Mouse (Mus musculus) embryonic stem cell, embryonic (primary cell): Measurements from ENCODE around the gene Gm9844.

Experiments used
- CTCF ChIA-PET, 4 experiments: fragments of 300-600 bp in 2 of 4; fragments of 350-600 bp in 2 of 4; sonication (Branson Sonifier 250); formaldehyde crosslinking; loops; one replicate each; lab custom pipeline; 2022; ENCODE audit warnings: inconsistent platforms in 2 of 4; lab: Charles Lee
- POLR2A ChIA-PET, 4 experiments: fragments of 300-600 bp in 2 of 4; fragments of 350-600 bp in 2 of 4; sonication (Branson Sonifier 250); formaldehyde crosslinking; loops; one replicate each; lab custom pipeline; 2022; ENCODE audit warnings: antibody characterized with exemption in 4 of 4, inconsistent platforms in 1 of 4; lab: Charles Lee

The Gm9844 gene

GRCm38 (mm10) chr7:24852557-24853232 is 9.3 kb upstream of the Gm9844 start:
- ChIA-PET CTCF (interaction anchor here (0.5 to 1.6 kb wide), 14 partner anchors 17 to 464 kb away, joined by 3 to 10 read pairs (median 4); partner anchors contain the start of genes Dmrtc2 (in 1 of the 4), Lypd4 (in 1 of the 4), Megf8 (in 1 of the 4) and Rps19 (in 1 of the 4)), POLR2A (interaction anchor here (0.6 to 6.1 kb wide), 39 partner anchors 9 to 425 kb away, joined by 3 to 238 read pairs (median 5); partner anchors contain the start of genes Dmrtc2 (in 3 of the 4), Lypd4 (in 3 of the 4), Rps19 (in 3 of the 4) and Rabac1 (in 2 of the 4))

- POLR2A ChIA-PET = interaction anchor here (0.6 to 6.1 kb wide), 39 partner anchors 8 to 425 kb away, joined by 3 to 238 read pairs (median 5); partner anchors contain the start of genes Dmrtc2 (in 3 of the 4), Lypd4 (in 3 of the 4), Rps19 (in 3 of the 4) and Rabac1 (in 2 of the 4)
- CTCF ChIA-PET = interaction anchor here (0.6 to 1.6 kb wide), 14 partner anchors 17 to 463 kb away, joined by 3 to 10 read pairs (median 4); partner anchors contain the start of genes Dmrtc2 (in 1 of the 4), Lypd4 (in 1 of the 4), Megf8 (in 1 of the 4) and Rabac1 (in 1 of the 4)
Measured at GRCm38 (mm10) chr7:24853233-24853563, 8.8 kb upstream of the Gm9844 start.

DNA sequence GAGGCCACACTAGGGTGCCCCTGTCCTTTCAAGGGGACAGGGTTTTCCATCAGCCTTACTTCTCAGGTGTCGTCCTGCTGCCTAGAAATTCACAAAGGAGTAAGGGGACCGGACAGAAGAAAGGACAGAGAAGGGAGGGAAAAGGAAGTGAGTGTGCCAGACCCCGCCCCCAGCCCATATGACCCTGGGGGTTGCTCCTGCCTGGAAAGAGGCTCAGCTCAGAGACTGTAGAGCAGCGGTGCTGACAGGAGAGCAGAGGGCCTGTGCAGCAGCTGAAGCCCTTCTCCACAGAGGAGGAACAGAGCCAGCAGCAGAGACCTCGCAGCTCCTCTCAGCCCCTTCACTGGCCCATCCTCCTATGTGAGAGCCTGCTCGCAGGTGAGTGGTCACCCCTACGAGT is 8.3 kb upstream of the Gm9844 start:
- ChIA-PET POLR2A (interaction anchor here (0.5 to 6.1 kb wide), 29 partner anchors 8 to 424 kb away, joined by 3 to 238 read pairs (median 6); partner anchors contain the start of genes Dmrtc2 (in 3 of the 4), Lypd4 (in 3 of the 4), Rps19 (in 3 of the 4) and Rabac1 (in 1 of the 4)), CTCF (interaction anchor here in 2 of 4 experiments (0.7 to 1.6 kb wide), 7 partner anchors 8 to 132 kb away, joined by 3 to 5 read pairs (median 3); partner anchors contain the start of genes Dmrtc2 (in 1 of the 2), Lypd4 (in 1 of the 2), Rabac1 (in 1 of the 2) and Rps19 (in 1 of the 2))

DNA sequence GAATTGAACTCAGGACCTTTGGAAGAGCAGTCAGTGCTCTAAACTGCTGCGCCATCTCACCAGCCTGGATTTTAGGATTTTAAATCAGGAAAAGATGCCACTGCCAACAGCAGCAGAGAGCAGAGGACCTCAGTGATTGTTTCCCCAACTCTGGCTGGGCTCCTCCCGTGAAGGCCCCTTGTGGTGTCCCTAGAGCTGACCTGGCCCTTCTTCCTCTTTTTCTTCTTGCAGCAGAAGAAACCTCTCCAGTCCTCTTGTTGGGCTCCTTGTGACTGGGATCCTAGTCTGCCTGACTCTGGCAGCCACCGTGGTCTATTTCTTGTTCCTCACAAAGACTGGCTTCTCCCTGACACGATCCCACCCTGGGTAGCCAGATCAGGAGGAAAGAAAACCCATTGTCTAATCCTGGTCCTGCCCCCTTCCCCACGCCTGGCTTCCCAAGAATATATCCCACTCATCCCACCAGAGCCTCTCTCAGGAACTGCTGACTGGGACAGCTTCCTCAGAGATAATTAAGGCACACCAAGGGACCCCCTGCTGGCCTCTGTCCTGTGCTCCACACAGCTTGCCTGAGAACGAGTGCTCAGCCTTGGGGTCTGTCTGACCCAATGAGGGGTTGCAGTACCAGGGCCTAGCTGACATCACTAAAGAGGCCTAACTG is 5.4 kb upstream of the Gm9844 start:
- POLR2A ChIA-PET = interaction anchor here in 2 of 4 experiments (0.8 to 1.9 kb wide), 4 partner anchors 10 to 34 kb away, joined by 3 to 7 read pairs (median 6); partner anchors contain the start of gene Rps19 (in 2 of the 2)
- CTCF ChIA-PET = interaction anchor here in 3 of 4 experiments (0.7 to 1.3 kb wide), 6 partner anchors 26 to 160 kb away, joined by 3 to 5 read pairs (median 3); no protein-coding TSS in a partner anchor

DNA sequence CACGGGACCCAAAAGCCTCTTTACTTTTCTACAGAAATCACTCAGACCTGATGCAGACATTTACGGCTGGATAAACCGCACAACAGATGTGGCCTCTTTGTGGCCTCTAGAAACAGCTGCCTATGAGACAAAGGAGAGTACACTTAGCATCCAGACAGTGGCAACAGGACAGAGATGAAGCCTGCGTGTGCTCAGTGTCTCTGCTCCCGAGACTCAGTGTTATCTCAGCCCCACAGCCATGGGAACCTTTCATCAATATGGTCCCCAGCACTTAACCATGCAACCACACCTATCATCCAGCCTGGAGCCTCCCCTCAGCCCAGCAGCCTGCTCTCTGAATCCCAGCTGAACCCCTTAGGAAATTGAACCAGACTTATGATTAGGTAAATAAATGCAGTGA is 2.8 kb upstream of the Gm9844 start:
- POLR2A ChIA-PET = interaction anchor here in 1 of 4 experiments (0.9 to 2.1 kb wide), 4 partner anchors 12 to 31 kb away, joined by 3 to 5 read pairs (median 4); no protein-coding TSS in a partner anchor
- CTCF ChIA-PET = no interaction called here

GRCm38 (mm10) chr7:24862853-24863252 is 840 bp downstream of the Gm9844 start:
- CTCF ChIA-PET = interaction anchor here in 1 of 4 experiments (0.7 kb wide), 1 partner anchor 59 kb away, joined by 3 read pairs; no protein-coding TSS in a partner anchor
- POLR2A ChIA-PET = interaction anchor here in 1 of 4 experiments (0.6 to 0.8 kb wide), 2 partner anchors 17 to 53 kb away, joined by 3 to 4 read pairs; no protein-coding TSS in a partner anchor

DNA sequence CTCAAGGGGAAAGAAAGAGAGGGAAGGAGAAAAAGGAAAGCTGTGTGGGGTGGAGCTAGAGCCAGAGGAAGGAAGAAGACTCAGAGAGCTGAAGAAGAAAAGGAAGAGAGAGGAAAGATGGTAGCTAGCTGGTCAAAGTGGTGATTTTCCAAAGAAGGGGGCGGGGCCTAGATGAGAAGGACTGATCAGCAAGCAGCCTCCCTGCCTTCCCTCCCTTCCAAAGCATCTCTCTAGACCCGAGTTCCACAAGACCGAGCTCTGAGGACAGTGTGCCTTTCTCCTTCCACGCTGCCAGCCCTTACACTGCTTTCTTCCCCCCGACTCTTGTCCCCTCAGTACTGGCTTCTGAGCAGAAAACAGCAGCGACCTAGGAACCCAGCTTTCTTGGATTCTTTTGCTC is 2.1 kb downstream of the Gm9844 start:
- CTCF ChIA-PET = interaction anchor here in 2 of 4 experiments (0.6 to 1.3 kb wide), 3 partner anchors 101 to 300 kb away, joined by 3 to 7 read pairs (median 3); no protein-coding TSS in a partner anchor
- POLR2A ChIA-PET = interaction anchor here (0.6 to 2.5 kb wide), 18 partner anchors 8 to 27 kb away, joined by 3 to 11 read pairs (median 4); partner anchors contain the start of gene Rps19 (in 3 of the 4)

- POLR2A ChIA-PET = interaction anchor here (0.6 to 17.0 kb wide), 25 partner anchors 11 to 395 kb away, joined by 3 to 425 read pairs (median 4); partner anchors contain the start of genes Rps19 (in 3 of the 4) and Rabac1 (in 1 of the 4)
- CTCF ChIA-PET = interaction anchor here (0.6 to 1.6 kb wide), 7 partner anchors 12 to 315 kb away, joined by 3 to 10 read pairs (median 4); partner anchors contain the start of gene Rabac1 (in 1 of the 4)
Measured at GRCm38 (mm10) chr7:24869080-24869479, 7.1 kb downstream of the Gm9844 start.

GRCm38 (mm10) chr7:24869532-24870165 is 7.6 kb downstream of the Gm9844 start, which contains the start of the genes Lypd4 and Dmrtc2:
TSS of gene Lypd4 (minus strand) at chr7:24869941.
TSS of gene Dmrtc2 (plus strand) at chr7:24870057.
- ChIA-PET CTCF (interaction anchor here (0.6 to 1.6 kb wide), 12 partner anchors 10 to 269 kb away, joined by 3 to 10 read pairs (median 4); partner anchors contain the start of genes Rabac1 (in 1 of the 4) and Rps19 (in 1 of the 4)), POLR2A (interaction anchor here (0.6 to 17.0 kb wide), 37 partner anchors 10 to 398 kb away, joined by 3 to 425 read pairs (median 5); partner anchors contain the start of genes Rps19 (in 4 of the 4), Rabac1 (in 2 of the 4), Arhgef1 (in 1 of the 4) and Cic (in 1 of the 4))

DNA sequence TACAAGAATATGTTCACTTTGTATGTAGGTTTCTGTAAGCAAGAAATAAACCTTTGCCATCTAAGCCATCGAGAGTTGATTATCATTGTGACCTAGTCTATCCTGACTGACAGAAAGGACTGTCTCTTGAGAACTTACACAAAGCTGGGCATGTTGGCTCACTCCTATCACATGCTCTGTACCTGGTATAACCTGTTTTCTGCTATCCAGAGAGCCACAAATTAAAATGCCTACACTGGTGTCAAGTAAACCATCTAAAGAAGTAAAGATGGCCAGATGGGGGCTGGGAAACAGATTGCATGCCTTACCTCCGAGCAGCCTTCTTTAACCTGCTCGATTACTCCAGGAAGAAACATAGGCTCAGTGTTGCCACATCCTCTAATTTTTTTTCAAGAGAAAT is 15.6 kb downstream of the Gm9844 start:
- CTCF ChIA-PET = no interaction called here
- POLR2A ChIA-PET = interaction anchor here in 3 of 4 experiments (1.0 to 17.0 kb wide), 9 partner anchors 8 to 95 kb away, joined by 3 to 425 read pairs (median 29); partner anchors contain the start of genes Rps19 (in 2 of the 3), Dmrtc2 (in 1 of the 3), Lypd4 (in 1 of the 3) and Rabac1 (in 1 of the 3)

DNA sequence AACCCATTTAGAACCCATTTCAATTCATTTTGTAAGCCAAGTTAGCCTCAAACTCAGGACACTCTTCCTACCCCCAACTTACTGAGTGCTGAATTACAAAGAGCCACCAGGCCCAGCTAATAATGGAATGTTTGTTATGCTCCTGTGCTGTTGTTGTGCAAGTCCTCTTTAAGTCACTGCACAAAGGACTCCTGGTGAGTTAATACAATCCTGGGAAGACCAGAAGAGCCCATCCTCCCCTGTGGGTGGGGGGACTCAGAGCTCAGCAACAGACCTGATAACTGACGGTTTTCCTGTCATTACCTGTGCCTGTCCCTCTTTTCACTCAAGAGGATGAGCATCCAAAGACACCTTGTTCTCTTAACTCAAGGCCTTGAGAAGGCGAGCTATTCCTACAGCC is 17.6 kb downstream of the Gm9844 start:
- CTCF ChIA-PET = interaction anchor here in 3 of 4 experiments (0.6 to 2.5 kb wide), 18 partner anchors 9 to 364 kb away, joined by 3 to 10 read pairs (median 4); partner anchors contain the start of genes Dmrtc2 (in 2 of the 3), Lypd4 (in 2 of the 3) and Rabac1 (in 1 of the 3)
- POLR2A ChIA-PET = interaction anchor here (0.6 to 18.4 kb wide), 53 partner anchors 4 to 373 kb away, joined by 3 to 425 read pairs (median 4); partner anchors contain the start of genes Arhgef1 (in 3 of the 4), Dmrtc2 (in 3 of the 4), Lypd4 (in 3 of the 4) and Rabac1 (in 2 of the 4)

DNA sequence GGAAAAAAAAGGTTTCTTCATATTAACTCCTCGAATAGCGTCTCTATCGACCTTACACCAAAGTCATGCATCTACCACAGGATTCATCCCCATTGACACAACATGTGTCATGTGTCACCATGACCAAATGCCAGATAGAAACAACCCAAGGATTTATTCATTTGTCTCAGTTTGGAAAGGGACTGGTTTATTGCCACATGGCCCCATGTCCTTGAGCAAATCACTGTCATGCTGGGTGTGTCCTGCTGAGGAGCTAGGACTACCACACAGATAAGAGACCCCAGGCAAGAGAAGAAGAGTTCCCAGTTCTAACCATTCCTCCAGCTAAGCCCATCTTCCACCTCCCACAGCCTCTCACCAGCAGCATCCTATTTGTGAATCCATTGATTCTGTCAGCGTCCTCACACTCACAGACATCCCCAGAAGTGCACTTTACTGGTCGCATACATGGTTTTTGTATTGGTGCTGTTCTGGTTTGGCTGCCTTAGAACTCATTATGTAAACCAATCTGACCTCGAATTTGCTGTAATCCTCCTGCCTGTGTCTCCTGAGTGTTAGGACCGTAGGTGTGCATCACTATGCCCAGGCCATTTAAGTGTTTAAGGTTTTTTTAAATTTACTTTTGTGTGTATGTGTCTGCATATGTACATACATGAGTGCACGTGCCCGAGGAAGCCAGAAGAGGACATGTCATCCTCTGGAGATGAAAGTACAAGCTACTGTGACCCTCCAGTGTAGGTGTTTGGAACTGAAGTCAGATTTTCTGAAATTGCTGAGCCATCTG is 20.6 kb downstream of the Gm9844 start:
- CTCF ChIA-PET = interaction anchor here in 2 of 4 experiments (0.6 to 1.2 kb wide), 3 partner anchors 26 to 271 kb away, joined by 3 read pairs; no protein-coding TSS in a partner anchor
- POLR2A ChIA-PET = interaction anchor here in 3 of 4 experiments (1.0 to 18.4 kb wide), 19 partner anchors 5 to 89 kb away, joined by 3 to 436 read pairs (median 38); partner anchors contain the start of genes Arhgef1 (in 3 of the 3), Dmrtc2 (in 2 of the 3), Lypd4 (in 2 of the 3) and Rabac1 (in 2 of the 3)

GRCm38 (mm10) chr7:24883896-24884692 is 22.1 kb downstream of the Gm9844 start, which contains the start of gene Rps19:
TSS of gene Rps19 (plus strand) at chr7:24884371.
- CTCF ChIA-PET = interaction anchor here in 3 of 4 experiments (0.6 to 2.4 kb wide), 17 partner anchors 11 to 223 kb away, joined by 3 to 16 read pairs (median 4); partner anchors contain the start of genes Dmrtc2 (in 1 of the 3), Lypd4 (in 1 of the 3) and Rabac1 (in 1 of the 3)
- POLR2A ChIA-PET = interaction anchor here (0.6 to 18.4 kb wide), 93 partner anchors 4 to 943 kb away, joined by 3 to 436 read pairs (median 5); partner anchors contain the start of genes Dmrtc2 (in 4 of the 4), Lypd4 (in 4 of the 4), Arhgef1 (in 3 of the 4) and Rabac1 (in 3 of the 4)
